Mouse (Mus musculus): ENCODE measurements around the gene Dcaf5. TPM values are rescaled to one million over a fixed set of nuclear protein-coding genes. Genes with fewer than 3 reads are reported as not detected.

The Dcaf5 gene
- polyA plus RNA-seq, 1 experiment, result 44.5 TPM

DNA sequence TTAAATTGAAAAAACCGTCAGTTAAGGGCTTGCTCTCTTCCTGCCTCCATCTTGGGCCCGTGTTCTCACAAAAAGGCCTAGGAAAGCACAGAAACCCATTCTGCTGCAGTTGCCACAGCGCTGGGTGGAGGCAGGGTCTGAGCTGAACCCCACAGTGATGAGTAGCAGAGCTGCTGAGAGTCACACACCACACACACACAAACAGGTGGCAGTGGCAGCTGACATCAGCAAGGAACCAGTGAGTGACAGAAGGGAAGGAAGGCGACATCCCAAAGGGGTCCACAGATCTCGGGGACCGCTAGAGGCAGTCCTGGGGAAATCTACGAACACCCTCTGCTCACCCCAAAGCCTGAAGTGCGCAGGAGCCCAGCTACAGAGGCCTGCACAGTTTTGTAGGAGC, 25.5 kb downstream of the Dcaf5 start:
- DNase-seq (ENCODE audit: extremely low spot score in 1 of 2, low spot score in 1 of 2), result no peak

DNA sequence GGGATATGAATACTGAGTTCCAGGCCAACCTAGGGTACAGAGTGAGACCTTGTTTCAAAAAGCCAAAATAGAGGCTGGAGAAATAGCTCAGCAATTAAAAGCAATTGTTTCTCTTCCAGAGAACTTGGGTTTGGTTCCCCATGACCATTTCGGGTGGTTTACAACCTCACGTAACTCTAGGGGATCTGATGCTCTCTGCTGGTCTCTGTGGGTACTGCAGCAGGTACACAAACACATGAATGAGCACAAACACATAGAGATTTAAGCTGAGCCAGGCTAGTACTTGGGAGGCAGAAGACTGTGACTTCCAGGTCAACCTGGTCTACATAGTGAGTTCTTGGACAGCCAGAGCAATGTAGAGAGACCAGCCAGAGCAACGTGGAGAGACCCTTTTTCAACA, 28.6 kb downstream of the Dcaf5 start:
- no peak for DNase-seq (ENCODE audit: extremely low spot score in 1 of 2, low spot score in 1 of 2)

DNA sequence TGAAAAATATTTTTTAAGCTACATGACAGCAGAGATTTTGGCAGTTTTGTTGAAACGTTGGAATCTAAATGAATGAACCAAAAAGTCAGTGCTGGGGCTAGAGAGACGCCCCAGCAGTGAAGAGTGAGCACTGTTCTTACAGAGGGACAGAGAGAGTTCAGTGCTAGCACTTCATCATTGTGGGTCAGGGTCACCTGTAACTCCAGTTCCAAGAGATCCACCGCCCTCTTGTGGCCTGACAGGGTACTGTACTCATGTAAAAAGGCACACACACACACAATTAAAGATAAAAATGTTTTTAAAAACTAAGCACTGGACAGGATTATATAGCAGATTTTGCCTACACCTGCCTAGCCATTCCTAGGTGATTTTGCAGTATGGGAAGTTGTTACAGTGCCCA, 29.8 kb downstream of the Dcaf5 start:
- no peak for DNase-seq (ENCODE audit: extremely low spot score in 1 of 2, low spot score in 1 of 2)

DNA sequence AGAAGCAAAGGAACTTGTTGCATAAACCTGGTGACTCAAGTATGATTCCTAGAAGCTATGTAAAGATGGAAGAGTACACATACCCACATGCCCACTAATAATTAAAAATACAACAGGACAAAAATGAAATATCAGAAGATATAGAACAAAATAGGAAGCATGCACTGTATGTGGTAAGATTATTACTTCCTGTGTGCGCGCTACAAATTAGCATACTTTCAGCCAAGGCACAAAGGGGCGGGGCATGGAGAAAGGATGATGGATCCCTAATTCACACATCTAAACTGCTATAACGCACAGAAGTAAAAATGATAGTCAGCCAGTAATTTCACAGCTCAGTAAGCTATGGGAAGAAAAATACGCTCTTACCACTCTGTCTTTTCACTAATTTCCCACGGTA, 32.3 kb downstream of the Dcaf5 start:
- no peak for DNase-seq (ENCODE audit: extremely low spot score in 1 of 2, low spot score in 1 of 2)

DNA sequence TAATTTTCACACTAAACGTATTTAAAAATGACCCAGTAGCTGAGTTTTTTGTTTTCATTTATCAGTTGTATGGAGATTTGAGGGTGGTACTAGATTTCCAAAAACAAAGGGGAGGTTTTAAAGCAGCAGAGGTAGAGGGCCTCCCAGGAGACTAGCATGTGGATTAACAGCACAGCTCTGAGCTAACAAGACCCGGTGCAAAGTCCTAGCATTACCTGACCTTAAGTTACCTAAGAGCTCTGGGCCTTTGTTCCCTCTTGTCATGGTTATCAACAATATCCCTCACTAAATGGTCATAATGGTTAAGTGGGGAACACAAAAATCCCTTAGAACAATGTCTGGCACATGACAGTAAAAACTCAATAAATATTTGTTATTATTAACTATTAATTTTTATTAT, 37.3 kb downstream of the Dcaf5 start:
- no peak for DNase-seq (ENCODE audit: extremely low spot score in 1 of 2, low spot score in 1 of 2)

DNA sequence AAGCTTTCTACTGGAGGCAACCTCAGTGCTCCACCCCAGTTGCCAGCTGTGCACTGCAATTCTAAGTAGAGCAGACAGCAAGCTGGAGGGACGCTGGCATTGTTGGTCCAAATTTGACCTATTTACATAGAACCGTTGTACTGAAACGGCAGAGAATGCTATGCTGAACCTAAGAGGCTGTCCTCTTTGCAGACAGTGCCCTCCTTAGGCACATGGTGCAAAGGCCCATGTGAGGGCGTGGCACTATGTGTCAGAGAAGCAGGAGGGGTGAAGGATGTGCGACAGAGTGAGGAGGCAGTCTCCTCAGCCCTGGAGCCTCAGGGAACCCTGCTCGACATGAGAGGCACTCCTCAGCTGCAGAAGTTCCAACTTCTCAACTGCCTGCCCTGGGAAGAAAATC, 40.0 kb downstream of the Dcaf5 start:
- DNase-seq (ENCODE audit: extremely low spot score in 1 of 2, low spot score in 1 of 2), result no peak

DNA sequence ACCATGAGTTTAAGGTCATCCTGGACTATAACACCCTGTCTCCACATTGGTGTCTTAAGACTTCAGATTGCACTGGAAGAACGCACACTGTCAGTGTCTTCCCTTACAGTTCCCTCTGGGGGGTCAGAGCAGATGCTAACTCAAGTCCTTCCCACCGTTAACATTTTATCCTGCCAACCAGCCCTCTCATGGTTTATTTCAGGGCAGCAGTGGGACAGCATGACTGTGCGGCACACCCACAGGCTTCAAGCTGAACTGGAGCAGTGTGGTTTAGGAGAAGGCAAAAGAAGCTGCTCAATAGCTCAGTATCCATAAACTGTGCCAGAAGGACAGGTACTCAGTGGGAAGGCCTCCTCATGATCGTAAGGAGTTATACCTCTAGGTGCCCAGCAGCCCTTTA, 41.1 kb downstream of the Dcaf5 start:
- peak; percentile 55 to 69 for DNase-seq (ENCODE audit: extremely low spot score in 1 of 2, low spot score in 1 of 2)

DNA sequence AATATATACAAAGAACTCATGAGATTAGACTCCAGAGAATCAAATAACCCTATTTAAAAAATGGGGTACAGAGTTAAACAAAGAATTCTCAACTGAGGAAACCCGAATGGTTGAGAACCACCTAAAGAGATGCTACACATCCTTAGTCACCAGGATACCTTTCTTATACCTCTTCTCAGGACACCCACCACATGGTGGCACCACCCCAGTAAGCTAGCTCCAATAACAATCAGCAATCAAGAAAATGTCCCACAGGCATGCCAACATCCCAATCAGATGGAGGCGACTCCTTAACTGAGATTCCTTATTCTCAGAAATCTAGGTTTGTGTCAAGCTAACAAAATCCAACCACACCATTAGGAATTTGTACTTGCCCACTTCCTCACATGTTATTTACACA, 42.4 kb downstream of the Dcaf5 start:
- DNase-seq (ENCODE audit: extremely low spot score in 1 of 2, low spot score in 1 of 2), result peak in 1 of 2 experiments; percentile 32

DNA sequence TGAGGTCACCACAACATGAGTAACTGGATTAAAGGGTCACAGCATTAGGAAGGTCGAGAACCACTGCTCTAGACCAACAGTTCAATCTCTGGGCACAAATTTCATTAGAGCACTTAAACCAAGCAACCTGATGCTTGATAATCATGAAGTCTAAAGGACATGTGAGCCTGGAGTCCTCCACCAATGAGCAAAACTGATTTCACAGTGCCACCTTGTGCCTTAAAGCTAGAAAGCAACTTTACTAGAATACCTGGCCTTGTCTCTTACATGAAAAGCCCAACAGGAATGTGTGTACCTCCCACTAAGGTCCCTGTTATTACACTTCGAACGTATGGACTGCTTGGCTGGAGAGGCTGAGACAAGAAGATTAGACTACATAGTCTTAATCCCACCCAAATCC, 47.0 kb downstream of the Dcaf5 start:
- DNase-seq (ENCODE audit: extremely low spot score in 1 of 2, low spot score in 1 of 2), result peak in 1 of 2 experiments; percentile 67

DNA sequence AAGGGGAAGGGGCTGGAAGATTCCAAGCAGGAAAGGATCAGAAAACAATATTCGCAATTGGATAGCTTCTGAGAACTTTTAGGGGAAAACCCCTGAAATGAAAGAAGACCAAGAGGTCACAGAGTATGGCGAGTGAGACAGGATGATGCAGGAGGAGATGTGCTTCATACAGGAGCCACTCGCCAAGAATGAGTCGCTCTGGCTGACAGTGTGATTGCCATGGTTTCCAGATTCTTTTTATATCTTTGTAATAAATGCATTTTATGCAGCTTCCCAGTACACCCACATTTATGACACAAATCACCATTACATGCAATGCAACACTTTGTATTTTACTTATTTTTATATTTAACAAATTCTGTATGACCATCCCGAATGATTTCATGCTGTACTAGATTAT, 49.1 kb downstream of the Dcaf5 start:
- DNase-seq (ENCODE audit: extremely low spot score in 1 of 2, low spot score in 1 of 2), result peak in 1 of 2 experiments; percentile 64

DNA sequence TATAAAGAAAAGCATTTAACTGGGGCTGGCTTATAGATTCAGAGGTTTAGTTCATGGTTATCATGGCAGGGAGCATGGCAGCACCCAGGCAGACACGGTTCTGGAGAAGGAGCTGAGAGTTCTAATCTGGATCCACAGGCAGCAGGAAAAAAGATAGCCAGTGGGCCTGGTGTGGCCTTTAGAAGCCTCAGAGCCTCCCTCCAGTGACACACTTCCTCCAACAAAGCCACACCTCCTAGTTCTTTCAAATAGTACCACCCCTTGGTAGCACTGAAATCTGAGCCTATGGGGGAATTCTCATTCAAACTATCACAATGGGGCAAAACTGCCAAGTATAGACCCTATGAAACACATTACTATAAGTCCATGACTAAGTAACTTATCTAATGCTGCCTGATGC, 51.0 kb downstream of the Dcaf5 start:
- DNase-seq (ENCODE audit: extremely low spot score in 1 of 2, low spot score in 1 of 2), result no peak

DNA sequence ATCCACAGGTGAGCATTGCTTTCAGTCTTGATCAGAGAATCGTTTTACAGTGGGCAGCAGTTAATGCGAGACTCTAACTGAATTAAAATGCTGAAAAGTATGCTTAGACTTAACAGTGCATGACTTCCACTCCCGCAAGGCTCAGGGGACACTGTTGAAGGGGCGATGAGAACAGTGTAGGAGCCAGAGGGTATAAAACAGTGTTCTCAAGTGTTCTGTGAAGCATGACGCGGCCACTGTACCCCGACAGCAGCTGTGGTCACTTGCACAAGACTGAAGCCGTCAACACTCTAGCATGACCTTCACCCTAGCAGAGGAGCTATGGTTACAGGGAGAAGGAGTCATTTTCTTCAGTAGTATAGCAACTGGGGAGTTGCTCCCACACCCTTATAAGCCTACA, 52.9 kb downstream of the Dcaf5 start:
- DNase-seq (ENCODE audit: extremely low spot score in 1 of 2, low spot score in 1 of 2), result no peak

DNA sequence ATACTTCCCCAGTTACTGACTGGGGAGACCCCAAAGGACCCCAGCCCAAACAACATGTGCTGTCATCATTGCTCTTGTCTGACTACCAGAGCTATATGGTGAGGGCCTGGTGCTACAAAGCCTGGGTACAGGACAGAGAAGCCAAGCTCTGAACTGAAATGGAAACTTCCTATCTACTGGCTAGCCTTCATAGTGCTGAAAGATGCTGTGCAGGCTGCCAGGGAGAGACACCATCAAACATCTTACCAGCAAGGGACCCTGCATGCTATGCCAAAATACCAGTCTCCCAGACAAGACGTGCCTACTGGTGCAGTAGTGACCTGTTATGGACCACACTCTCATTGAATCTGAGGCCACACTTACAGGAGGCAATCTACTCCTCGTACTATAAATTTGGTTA, 53.6 kb downstream of the Dcaf5 start:
- DNase-seq (ENCODE audit: extremely low spot score in 1 of 2, low spot score in 1 of 2), result no peak

DNA sequence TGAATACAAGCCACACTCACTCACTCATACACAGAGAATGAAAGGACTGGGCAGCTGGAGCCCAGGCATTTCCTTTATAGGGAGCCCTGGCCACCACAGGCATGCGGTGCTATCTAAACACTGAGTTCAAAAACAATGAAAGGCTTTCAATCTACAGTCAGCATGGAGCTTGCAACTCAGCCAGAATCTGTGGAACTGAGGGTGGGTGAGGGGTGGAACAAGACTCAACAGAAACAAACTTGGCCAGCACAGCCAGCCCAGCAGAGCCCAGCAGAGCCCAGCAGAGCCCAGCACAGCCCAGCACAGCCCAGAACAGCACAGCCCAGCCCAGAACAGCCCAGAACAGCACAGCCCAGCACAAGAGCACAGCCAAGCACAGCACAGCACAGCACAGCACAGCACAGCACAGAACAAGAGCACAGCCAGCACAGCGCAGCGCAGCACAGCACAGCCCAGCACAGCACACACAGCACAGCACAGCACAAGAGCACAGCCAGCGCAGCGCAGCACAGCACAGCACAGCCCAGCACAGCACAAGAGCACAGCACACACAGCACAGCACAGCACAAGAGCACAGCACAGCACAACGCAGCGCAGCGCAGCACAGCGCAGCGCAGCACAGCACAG, 56.5 kb downstream of the Dcaf5 start:
- DNase-seq (ENCODE audit: extremely low spot score in 1 of 2, low spot score in 1 of 2), result peak in 1 of 2 experiments; percentile 51

DNA sequence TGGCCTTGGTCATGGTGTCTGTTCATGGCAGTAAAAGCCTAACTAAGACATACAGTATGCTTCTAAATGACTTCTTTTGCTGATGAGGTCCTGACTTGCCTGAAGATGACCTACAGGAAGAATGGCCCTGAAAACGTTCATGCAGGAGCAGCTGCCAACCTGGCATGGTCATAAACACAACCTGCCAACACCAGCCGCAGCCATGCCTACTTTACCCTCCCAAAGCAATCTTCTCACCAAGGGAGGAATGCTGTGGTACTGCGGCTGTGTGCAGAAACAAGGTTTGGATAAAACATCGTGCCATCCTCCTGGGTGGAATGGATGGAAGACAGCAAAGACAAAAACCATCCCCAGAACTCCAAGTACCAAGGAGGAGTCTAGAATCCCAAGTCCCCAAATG, 57.0 kb downstream of the Dcaf5 start:
- no peak for DNase-seq (ENCODE audit: extremely low spot score in 1 of 2, low spot score in 1 of 2)

DNA sequence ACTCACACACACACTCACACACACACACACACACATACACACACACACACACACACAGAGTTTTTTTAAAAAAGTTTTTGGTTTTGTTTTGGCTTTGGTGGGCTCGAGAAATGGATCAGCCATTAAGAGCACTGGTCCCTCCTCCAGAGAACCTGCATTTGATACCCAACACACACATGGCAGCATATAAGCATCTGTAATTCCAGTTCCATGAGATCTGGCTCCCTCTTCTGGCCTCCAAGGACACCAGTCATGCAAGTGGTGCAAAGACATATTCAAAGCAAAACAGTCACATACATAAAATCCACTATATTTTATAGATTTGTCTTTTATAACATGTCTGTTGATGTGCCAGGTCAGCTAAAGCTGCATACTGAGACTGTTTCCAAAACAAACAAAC, 58.8 kb downstream of the Dcaf5 start:
- peak in 1 of 2 experiments; percentile 59 for DNase-seq (ENCODE audit: extremely low spot score in 1 of 2, low spot score in 1 of 2)

DNA sequence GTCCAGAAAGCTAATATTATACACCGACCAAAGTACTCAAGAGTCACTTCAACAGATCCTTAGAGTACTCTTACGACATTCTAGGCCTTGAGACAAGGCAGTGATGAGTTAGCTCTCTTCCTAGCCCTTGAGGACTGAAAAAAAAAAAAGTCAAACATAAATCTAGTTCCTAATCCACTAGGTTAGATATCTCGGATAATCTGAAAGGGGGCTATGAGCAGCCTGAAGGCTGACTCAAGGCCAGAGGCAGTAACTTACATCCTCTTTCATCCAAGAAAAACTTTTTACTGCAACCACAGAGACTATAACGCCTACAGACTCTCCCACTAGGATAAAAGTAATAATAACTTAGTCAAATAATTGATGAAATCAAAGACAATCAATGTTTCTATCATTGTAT, 60.7 kb downstream of the Dcaf5 start:
- no peak for DNase-seq (ENCODE audit: extremely low spot score in 1 of 2, low spot score in 1 of 2)

DNA sequence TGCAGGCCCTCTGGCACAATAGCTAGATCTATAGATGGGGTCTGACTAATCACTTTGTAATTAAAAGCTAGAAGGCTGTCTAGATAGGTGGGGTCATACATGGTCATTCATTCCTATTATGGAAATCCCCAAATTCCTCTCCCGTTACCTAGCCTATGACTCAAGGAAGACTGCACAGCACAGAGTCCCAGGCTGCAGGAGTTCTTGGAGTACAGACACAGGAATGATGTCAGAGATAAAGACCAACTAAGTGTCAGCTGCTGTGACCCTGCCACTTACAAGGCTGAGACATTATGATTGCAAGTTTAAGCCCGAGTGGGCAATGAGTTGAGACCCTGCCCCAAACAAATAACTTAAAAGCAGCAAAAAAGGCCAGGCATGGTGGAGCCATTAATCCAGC, 61.7 kb downstream of the Dcaf5 start:
- no peak for DNase-seq (ENCODE audit: extremely low spot score in 1 of 2, low spot score in 1 of 2)

DNA sequence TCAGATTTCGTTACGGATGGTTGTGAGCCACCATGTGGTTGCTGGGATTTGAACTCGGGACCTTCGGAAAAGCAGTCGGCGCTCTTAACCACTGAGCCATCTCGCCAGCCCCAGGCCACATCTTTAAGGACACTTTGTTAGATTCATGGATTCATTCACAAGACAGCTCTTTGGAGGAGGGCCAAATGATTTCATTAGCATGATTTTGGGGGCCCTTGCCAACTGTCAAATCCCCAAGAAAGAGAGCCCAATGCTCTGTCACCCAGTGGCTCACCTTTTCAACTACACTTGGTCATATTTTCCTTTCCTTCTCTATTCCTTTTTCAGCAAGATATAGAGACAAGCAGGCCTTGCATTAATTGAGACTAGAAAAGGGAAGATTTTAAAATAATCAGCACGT, 63.5 kb downstream of the Dcaf5 start:
- DNase-seq (ENCODE audit: extremely low spot score in 1 of 2, low spot score in 1 of 2), result no peak

DNA sequence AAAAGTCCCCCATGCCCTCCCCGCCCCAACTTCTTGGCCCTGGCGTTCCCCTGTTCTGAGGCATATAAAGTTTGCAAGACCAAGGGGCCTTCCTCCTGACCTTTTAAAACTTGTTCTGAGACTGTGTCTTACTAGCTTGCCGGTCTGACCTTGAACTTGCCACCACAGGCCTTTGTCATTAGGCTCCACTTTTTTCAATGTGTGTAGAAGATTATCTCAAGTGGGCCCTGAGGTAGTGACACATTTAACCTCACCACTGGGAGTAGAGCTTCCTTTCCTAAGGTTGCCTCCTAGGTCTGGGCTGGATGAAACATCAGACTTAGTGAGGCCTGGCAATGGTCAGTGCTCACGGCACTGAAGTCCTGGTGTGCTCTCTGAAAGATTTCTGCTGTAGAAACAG, 69.2 kb downstream of the Dcaf5 start:
- no peak for DNase-seq (ENCODE audit: extremely low spot score in 1 of 2, low spot score in 1 of 2)

DNA sequence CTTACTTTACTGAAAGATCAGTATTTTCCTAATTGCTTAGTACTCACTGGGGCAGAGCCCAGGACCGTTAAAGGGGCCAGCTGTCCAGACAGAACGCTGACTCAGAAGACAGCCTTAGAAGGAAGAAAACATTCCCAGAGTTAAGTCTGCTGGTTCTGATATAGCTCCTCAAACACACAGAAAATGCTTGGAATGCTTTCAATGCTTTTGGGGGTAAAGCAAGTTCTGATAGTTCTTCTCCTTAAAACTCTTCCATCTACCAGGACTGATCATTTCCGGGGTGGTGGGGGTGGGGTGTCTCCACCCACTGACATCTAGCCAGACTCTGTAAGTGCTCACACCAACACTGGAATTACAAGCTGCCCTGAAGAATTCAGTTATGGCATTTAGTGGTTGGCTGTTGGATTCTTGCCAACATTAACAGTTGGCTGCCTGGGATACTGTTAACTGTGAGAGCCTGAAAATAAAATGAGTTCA, 70.4 kb downstream of the Dcaf5 start:
- DNase-seq (ENCODE audit: extremely low spot score in 1 of 2, low spot score in 1 of 2), result peak in 1 of 2 experiments; percentile 65

DNA sequence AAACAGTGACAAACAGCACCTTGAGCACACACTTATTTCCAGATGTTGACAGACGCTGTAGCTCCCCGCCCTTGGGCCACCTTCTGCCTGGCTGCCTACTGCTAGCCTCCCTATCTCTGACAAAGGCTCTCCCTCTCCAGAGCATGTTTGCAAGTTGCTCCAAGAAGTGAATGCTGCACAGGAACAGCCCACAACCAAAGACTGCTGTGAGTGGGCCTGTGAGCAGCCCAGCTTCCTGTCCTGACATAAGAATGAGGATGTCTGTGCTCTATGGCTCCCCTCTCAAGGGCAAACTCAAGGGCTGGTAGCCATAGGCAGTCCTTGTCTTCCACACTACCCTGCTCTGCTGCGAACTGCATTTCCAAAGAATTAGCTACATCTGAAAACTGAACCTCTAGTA, 71.1 kb downstream of the Dcaf5 start:
- no peak for DNase-seq (ENCODE audit: extremely low spot score in 1 of 2, low spot score in 1 of 2)

DNA sequence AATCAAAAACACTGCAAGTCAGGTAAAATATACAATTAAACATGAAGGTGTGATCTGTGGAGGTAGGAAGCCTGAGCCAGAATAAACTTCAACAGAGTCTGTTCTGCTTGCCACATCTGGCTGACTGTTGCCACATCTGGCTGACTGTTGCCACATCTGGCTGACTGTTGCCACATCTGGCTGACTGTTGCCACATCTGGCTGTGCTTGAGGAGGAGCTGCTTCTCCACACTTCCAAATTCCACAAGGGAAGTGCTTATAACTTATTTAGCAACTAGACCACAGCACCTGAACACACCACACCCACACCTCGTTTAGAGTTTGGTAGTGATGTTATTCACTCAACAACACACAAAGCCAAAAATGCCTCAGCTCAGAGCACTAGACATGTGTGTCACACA, 74.7 kb downstream of the Dcaf5 start:
- no peak for DNase-seq (ENCODE audit: extremely low spot score in 1 of 2, low spot score in 1 of 2)
